Mouse (Mus musculus): ENCODE measurements around the gene Hist1h2bq.

DNA sequence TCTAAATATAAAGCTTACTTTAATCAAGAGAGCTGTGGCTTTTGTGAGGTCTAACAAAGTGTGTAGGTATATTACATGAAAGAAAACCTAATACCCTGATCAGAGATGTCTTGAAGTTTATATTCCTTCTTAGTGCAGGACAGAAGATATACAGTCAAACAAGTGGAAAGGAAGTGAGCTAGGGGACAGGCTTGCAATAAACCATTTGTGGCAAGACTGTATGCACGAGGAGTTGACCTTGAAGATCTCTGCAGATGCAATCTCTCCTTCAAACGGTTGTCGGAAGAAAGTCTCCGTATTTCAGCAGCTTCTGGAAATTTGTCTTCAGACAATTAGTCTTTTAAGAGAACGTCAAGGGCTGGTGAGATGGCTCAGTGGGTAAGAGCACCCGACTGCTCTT is 20.1 kb downstream of the Hist1h2bq start:
- no peak for TF ChIP-seq CTCF (IDR thresholded peaks at IDR 0.05; ENCODE audit: control insufficient read depth, insufficient read depth, insufficient read length)
- TF ChIP-seq MYOG (IDR thresholded peaks at IDR 0.05; ENCODE audit: control insufficient read depth, extremely low read depth, insufficient read length): no peak
- TF ChIP-seq MYOD1 (IDR thresholded peaks at IDR 0.05; ENCODE audit: control insufficient read depth, insufficient read length, low read depth): no peak
- TF ChIP-seq MAX (IDR thresholded peaks at IDR 0.05): no peak
- no peak for TF ChIP-seq USF1 (IDR thresholded peaks at IDR 0.05; ENCODE audit: low read depth)

All from C2C12 (cell line).